Mouse (Mus musculus): Measurements from ENCODE around the gene Ube2q1. TPM values are rescaled to one million over a fixed set of nuclear protein-coding genes. Genes with fewer than 3 reads are reported as not detected.
"Not testable (repeated sequence)": the region's sequence is repeated elsewhere in the genome, so short reads cannot be mapped to it uniquely, and the experiment has no call there.

Gene Ube2q1
- polyA plus RNA-seq, 1 experiment from 2014 or later, result 15.9 TPM

GRCm38 (mm10) chr3:89786275-89786674 is 12.9 kb downstream of the Ube2q1 start:
- H3K27me3 ChIP-seq, result no peaks in the 10 kb centered on the region
- peaks cover 20% of the 10 kb centered on the region for H3K4me1 ChIP-seq (replicated peaks)
- H3K4me3 ChIP-seq (replicated peaks), result no peak overlapping the region
- peaks cover 25% of the 10 kb centered on the region for H3K36me3 ChIP-seq
- no peak overlapping the region for H3K4me2 ChIP-seq
- H3K9me3 ChIP-seq, result no peaks in the 10 kb centered on the region
- WGBS, result 70% methylated on average over 6 of the region's 6 CpGs
- H3K9ac ChIP-seq (replicated peaks), result no peak overlapping the region
- ATAC-seq (ENCODE audit: insufficient number of reproducible peaks, insufficient read depth, low FRiP score, low TSS enrichment, low read depth), result no peak
- H3K27ac ChIP-seq, result no peak overlapping the region

DNA sequence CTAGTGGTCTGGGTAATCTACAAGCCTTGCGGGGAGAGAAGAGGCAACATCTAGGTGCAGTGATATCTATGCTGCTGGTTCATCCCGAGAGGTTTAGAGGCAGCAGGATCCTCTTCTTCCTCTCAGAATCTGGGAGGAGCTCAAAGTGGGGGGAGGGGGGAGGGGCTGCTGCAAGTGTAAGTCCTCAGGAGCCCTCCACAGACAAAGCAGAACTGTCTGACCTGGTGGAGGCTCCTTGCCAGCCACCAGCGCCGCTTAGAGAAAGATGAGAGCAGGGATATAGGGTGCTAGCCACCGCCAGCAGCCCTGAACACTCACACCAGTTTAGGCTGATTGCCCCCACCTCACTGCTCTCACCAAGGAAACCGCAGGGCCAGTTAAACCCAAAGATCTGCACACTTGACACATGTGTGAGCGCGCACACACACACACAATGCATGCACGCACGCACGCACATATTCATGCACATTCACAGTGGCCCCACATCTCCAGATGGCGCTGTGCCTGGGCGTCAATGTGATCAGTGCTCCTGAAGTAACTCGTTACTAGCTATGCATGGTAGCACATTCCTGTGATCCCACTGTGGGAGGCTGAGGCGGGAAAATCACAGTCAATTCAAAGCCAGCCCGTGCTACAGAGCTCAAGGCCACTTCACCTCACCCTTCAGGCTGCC is 15.4 kb downstream of the Ube2q1 start:
- 77% methylated on average over 16 of the region's 16 CpGs for WGBS

GRCm38 (mm10) chr3:89794616-89795015 is 21.2 kb downstream of the Ube2q1 start:
- H3K36me3 ChIP-seq, result no peaks in the 10 kb centered on the region
- H3K4me2 ChIP-seq, result no peak overlapping the region
- ATAC-seq (ENCODE audit: insufficient number of reproducible peaks, insufficient read depth, low FRiP score, low TSS enrichment, low read depth), result no peak
- no peak overlapping the region for H3K9ac ChIP-seq (replicated peaks)
- H3K9me3 ChIP-seq, result no peaks in the 10 kb centered on the region
- peaks cover 3% of the 10 kb centered on the region; the same call in 1 of the 2 replicates for H3K27me3 ChIP-seq
- H3K27ac ChIP-seq, result no peak overlapping the region
- WGBS, result 57% methylated on average over 2 of the region's 2 CpGs
- H3K4me1 ChIP-seq (replicated peaks), result peaks cover 3% of the 10 kb centered on the region
- no peak overlapping the region for H3K4me3 ChIP-seq (replicated peaks)

More for the DNA sequence above, 15.4 kb downstream of the Ube2q1 start:
- Histone ChIP-seq H3K4me2 (no peak overlapping the region), H3K4me3 (replicated peaks) (no peak overlapping the region), H3K27me3 (no peaks in the 10 kb centered on the region), H3K9ac (replicated peaks) (no peak overlapping the region), H3K36me3 (no peaks in the 10 kb centered on the region), H3K4me1 (replicated peaks) (peaks cover 20% of the 10 kb centered on the region), H3K27ac (no peak overlapping the region), H3K9me3 (no peaks in the 10 kb centered on the region)
- no peak for ATAC-seq (ENCODE audit: insufficient number of reproducible peaks, insufficient read depth, low FRiP score, low TSS enrichment, low read depth)

DNA sequence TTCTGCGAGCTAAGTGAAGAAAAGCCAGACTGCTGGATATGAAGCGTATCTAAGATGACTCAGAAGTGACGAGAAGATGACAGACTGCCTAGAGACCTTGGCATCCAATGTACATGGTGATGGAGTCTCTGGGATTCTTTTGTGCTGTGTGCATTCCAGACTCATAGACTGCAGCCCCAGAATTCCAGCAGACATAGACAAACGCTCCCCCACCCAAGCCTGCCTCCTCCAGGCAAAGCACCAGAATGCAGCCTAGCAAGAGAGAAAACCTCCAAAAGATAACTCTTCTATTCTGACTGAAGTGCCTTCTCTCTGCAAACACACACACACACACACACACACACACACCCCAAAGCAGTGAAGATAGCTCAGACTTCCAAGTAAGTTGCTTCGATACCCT is 22.3 kb downstream of the Ube2q1 start:
- Histone ChIP-seq H3K4me1 (replicated peaks) (peaks cover 4% of the 10 kb centered on the region), H3K27me3 (peaks cover 4% of the 10 kb centered on the region; the same call in 1 of the 2 replicates), H3K9ac (replicated peaks) (no peak overlapping the region), H3K36me3 (no peaks in the 10 kb centered on the region), H3K9me3 (no peaks in the 10 kb centered on the region), H3K27ac (no peak overlapping the region), H3K4me3 (replicated peaks) (no peak overlapping the region), H3K4me2 (no peak overlapping the region)
- WGBS, result 80% methylated on average over 5 of the region's 5 CpGs
- ATAC-seq (ENCODE audit: insufficient number of reproducible peaks, insufficient read depth, low FRiP score, low TSS enrichment, low read depth), result no peak

GRCm38 (mm10) chr3:89796358-89796757 is 22.9 kb downstream of the Ube2q1 start:
- Histone ChIP-seq H3K27me3 (peaks cover 4% of the 10 kb centered on the region; the same call in 1 of the 2 replicates), H3K27ac (no peak overlapping the region), H3K9me3 (no peaks in the 10 kb centered on the region), H3K36me3 (no peaks in the 10 kb centered on the region), H3K4me1 (replicated peaks) (peaks cover 4% of the 10 kb centered on the region), H3K4me2 (no peak overlapping the region), H3K4me3 (replicated peaks) (no peak overlapping the region), H3K9ac (replicated peaks) (no peak overlapping the region)
- 43% methylated on average over 4 of the region's 4 CpGs for WGBS
- no peak for ATAC-seq (ENCODE audit: insufficient number of reproducible peaks, insufficient read depth, low FRiP score, low TSS enrichment, low read depth)

GRCm38 (mm10) chr3:89798518-89798917 is 25.1 kb downstream of the Ube2q1 start:
- Histone ChIP-seq H3K36me3 (no peaks in the 10 kb centered on the region), H3K9ac (replicated peaks) (no peak overlapping the region), H3K4me1 (replicated peaks) (peaks cover 4% of the 10 kb centered on the region), H3K27ac (no peak overlapping the region), H3K4me3 (replicated peaks) (no peak overlapping the region), H3K9me3 (no peaks in the 10 kb centered on the region), H3K4me2 (no peak overlapping the region), H3K27me3 (peaks cover 4% of the 10 kb centered on the region; the same call in 1 of the 2 replicates)
- WGBS, result 84% methylated on average over 3 of the region's 3 CpGs
- ATAC-seq (ENCODE audit: insufficient number of reproducible peaks, insufficient read depth, low FRiP score, low TSS enrichment, low read depth), result no peak

GRCm38 (mm10) chr3:89799476-89799875 is 26.1 kb downstream of the Ube2q1 start:
- H3K36me3 ChIP-seq, result no peaks in the 10 kb centered on the region
- ATAC-seq (ENCODE audit: insufficient number of reproducible peaks, insufficient read depth, low FRiP score, low TSS enrichment, low read depth), result no peak
- WGBS, result 3% methylated on average over 12 of the region's 13 CpGs
- H3K27me3 ChIP-seq, result peaks cover 4% of the 10 kb centered on the region; the same call in 1 of the 2 replicates
- H3K4me2 ChIP-seq, result peak overlapping the region; percentile 49
- no peaks in the 10 kb centered on the region for H3K9me3 ChIP-seq
- peaks cover 4% of the 10 kb centered on the region for H3K4me1 ChIP-seq (replicated peaks)
- H3K9ac ChIP-seq (replicated peaks), result no peak overlapping the region
- H3K4me3 ChIP-seq (replicated peaks), result no peak overlapping the region; the same call in 1 of the 2 replicates
- H3K27ac ChIP-seq, result no peak overlapping the region

- H3K4me1 ChIP-seq (replicated peaks); H3K9me3 ChIP-seq; H3K4me3 ChIP-seq (replicated peaks); ATAC-seq (ENCODE audit: insufficient number of reproducible peaks, insufficient read depth, low FRiP score, low TSS enrichment, low read depth); H3K27me3 ChIP-seq; H3K27ac ChIP-seq; H3K4me2 ChIP-seq; H3K9ac ChIP-seq (replicated peaks); H3K36me3 ChIP-seq: not testable (repeated sequence)
- WGBS, result 35% methylated on average over 3 of the region's 3 CpGs
These were observed 26.7 kb downstream of the Ube2q1 start for GRCm38 (mm10) chr3:89800078-89800477.

DNA sequence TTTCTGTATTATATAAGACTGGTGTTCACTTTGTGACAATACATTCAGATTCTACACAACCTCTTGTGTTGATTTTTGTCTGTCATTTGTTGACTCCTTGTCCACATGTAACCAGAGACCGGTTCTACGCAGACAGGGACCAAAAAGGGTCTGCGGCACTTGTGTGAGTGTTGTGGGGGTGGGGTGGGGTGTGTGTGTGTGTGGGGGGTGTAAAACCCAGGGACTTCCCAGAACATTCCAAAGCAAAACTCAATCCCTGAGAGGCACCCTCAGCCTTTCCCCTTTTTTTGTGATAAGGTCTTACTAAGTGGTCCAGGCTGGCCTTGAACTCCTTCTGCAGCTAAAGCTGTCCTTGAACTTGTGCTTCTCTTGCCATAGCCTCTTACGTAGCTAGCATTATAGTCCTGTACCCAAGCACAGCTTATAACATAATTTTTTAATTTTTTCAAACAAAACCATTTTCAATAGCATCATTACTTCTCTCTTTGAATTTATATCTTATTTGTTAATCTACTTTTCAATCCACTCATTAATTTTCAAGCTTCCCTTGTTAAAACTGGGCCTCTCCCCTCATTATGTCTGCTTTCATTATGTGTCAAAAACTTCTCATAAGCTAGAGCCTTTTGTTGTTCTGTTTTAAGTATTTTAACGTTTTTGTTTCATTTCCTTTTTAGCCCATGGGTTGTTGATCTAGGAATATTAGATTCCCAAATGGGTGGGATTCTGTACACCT is 27.5 kb downstream of the Ube2q1 start:
- no peak overlapping the region for H3K27ac ChIP-seq
- H3K9ac ChIP-seq (replicated peaks), result no peak overlapping the region
- peaks cover 4% of the 10 kb centered on the region for H3K4me1 ChIP-seq (replicated peaks)
- H3K27me3 ChIP-seq, result peaks cover 4% of the 10 kb centered on the region; the same call in 1 of the 2 replicates
- no peaks in the 10 kb centered on the region for H3K36me3 ChIP-seq
- no peak overlapping the region for H3K4me2 ChIP-seq
- H3K9me3 ChIP-seq, result no peaks in the 10 kb centered on the region
- 60% methylated on average over 5 of the region's 5 CpGs for WGBS
- H3K4me3 ChIP-seq (replicated peaks), result no peak overlapping the region
- no peak for ATAC-seq (ENCODE audit: insufficient number of reproducible peaks, insufficient read depth, low FRiP score, low TSS enrichment, low read depth)

DNA sequence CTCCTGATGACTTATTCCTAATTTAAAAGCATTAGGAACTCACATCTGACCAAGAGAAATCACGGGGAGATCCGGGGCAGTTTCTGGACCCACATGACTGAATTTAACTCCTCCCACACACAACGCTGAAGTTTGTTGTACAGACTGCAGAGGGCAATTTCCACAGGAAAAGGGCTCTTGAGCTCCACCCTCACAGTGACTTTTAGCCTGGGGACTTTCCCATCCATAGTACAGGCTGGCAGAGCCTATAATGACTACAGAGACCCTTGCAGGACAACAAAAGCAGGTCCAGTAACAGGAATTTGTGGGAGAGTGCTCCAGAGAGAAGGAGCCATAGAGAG is 28.1 kb downstream of the Ube2q1 start:
- Histone ChIP-seq H3K9ac (replicated peaks) (no peak overlapping the region), H3K27ac (no peak overlapping the region), H3K4me2 (no peak overlapping the region), H3K4me1 (replicated peaks) (peaks cover 4% of the 10 kb centered on the region), H3K4me3 (replicated peaks) (no peak overlapping the region), H3K27me3 (peaks cover 4% of the 10 kb centered on the region; the same call in 1 of the 2 replicates), H3K36me3 (no peaks in the 10 kb centered on the region), H3K9me3 (no peaks in the 10 kb centered on the region)
- ATAC-seq (ENCODE audit: insufficient number of reproducible peaks, insufficient read depth, low FRiP score, low TSS enrichment, low read depth), result no peak
- 26% methylated on average over 3 of the region's 3 CpGs for WGBS

DNA sequence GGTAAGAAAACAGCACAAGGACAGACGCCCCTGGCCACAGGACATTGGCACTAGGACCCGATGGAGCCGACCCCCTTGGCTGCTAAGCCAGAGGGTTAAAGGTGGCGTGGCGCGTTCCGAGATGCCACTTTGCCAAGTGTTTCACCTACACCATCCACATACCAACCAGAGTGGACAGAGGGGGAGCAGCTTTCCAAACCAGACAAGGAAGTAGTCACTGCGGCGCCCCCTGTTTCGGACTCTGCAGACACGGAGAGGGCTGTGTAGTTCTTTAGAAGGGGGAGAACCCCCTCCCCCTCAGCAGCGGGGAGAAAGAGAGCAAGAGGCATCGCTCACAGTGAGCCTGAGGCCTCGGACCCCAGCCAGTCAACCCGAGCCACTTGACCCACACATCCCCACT is 29.5 kb downstream of the Ube2q1 start:
- Histone ChIP-seq H3K27ac (no peak overlapping the region), H3K4me1 (replicated peaks) (peaks cover 4% of the 10 kb centered on the region), H3K4me2 (no peak overlapping the region), H3K4me3 (replicated peaks) (no peak overlapping the region), H3K9me3 (no peaks in the 10 kb centered on the region), H3K36me3 (no peaks in the 10 kb centered on the region), H3K27me3 (peaks cover 4% of the 10 kb centered on the region; the same call in 1 of the 2 replicates), H3K9ac (replicated peaks) (no peak overlapping the region)
- WGBS, result 78% methylated on average over 15 of the region's 15 CpGs
- ATAC-seq (ENCODE audit: insufficient number of reproducible peaks, insufficient read depth, low FRiP score, low TSS enrichment, low read depth), result no peak

Data from limb, embryonic 12.5 days (tissue).